Mouse (Mus musculus): ENCODE results near the gene Fgf11.

DNA sequence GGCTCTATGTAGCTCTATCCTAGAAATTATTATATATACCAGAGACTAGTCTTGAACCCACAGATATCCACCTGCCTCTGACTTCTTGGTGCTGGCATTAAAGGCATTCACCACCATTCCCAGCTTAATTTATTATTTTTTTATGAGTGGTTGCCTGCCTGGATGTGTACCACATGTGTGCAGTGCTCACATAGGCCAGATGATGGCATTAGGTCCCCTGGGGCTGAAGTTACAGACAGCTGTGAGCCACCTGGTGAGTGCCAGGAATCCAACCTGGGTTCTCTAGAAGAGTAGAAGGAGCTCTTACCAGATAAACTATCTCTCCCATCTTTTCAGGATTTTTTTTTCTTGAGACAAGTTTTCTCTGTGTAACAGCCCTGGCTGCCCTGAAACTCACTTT lies 8.6 kb upstream of the Fgf11 start:
- TF ChIP-seq CTCF (IDR thresholded peaks at IDR 0.05; ENCODE audit: extremely low read depth, insufficient read length, insufficient replicate concordance, low read depth, low read length) (no peak), POLR2A (IDR thresholded peaks at IDR 0.05; ENCODE audit: low read depth, low read length) (no peak)

Data from small intestine, adult 2 months (tissue).